Mouse (Mus musculus): ENCODE data around the gene Dhx36. TPM values are rescaled to one million over a fixed set of nuclear protein-coding genes. Genes with fewer than 3 reads are reported as not detected.

Gene Dhx36
- total RNA-seq (2023; ENCODE audit: inconsistent age) = 55.9 to 63.9 TPM (median 59.0 TPM) in 4 replicates

DNA sequence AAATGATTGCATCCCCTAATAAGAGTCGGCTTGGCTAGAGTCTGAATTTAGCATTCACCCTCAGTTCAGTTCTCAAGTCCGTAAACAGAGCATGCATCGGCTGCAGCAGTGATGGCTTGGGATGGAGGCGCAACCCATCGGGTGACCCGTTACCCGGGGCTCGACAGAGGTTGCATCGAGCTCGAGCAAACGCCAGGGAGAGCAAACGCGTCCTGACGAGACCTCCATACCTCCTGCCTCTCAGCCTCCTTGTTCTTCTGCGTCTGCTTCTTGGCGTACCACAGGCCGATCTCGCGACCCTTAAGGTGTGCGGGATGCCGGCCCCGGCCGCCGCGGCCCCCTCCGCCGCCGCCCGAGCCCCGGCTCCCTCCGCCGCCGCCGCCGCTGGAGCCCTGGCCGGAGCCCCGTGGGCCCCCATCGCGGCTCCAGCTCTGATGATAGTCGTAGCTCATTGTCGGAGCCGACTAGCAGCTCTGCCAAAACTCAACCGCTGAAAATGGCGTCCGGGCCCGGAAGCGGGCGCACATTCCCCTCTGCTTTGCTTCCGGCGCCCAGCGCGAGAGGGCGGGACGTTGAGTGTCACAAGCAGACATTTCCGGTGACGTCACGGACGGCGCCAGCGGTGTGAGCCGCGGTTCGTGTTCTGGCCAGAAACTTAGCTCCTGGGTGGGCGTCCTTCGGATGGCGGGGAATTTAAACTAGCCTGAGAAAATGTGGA is at the start of gene Dhx36:
TSS of gene Dhx36 (minus strand) at position 517 of the 718 bp plus-strand sequence.

Other genes starting within 250 kb of the Dhx36 start
- gene Arhgef26, start 168.7 kb downstream of the Dhx36 start, total RNA-seq (2023; ENCODE audit: inconsistent age) = not detected in 4 replicates
- gene Gpr149, start 98.1 kb upstream of the Dhx36 start, total RNA-seq (2023; ENCODE audit: inconsistent age) = not detected in 4 replicates

Data from B cell, adult (primary cell).